8 mouse cellular contexts compared by ENCODE assay signal in genomic region chr15:100754805-100755497, GRCm38 (mm10). TPM values are rescaled to one million over a fixed set of nuclear protein-coding genes. Genes with fewer than 3 reads are reported as not detected.
A peak's percentile ranks its signal among the peaks of the same experiment; 100 is the strongest.
DNase-seq lines count a peak whose midpoint lies in the region; ATAC-seq and TF ChIP-seq lines count a peak whose summit lies in the region.

No protein-coding gene starts in this region.

- DNase-seq in left cerebral cortex, postnatal 4 days = peak; percentile 36
- DNase-seq in left cerebral cortex, adult 18-20 months (ENCODE audit: low spot score in 2 of 2) = no peak
- peak; percentile 34 for DNase-seq in adrenal gland, postnatal 25 days
- peak; percentile 73 for DNase-seq in kidney, postnatal 10 days
- DNase-seq in midbrain, postnatal 0 days (ENCODE audit: low spot score) = peak; percentile 65
- DNase-seq in thymus, postnatal 4 days = peak; percentile 82
- DNase-seq in gastrocnemius, postnatal 10 days = no peak

- 8% methylated on average over 11 of the region's 11 CpGs for WGBS in heart, embryonic 15.5 days
- 16% methylated on average over 11 of the region's 11 CpGs for WGBS in midbrain, postnatal 0 days

- peak overlapping the region; percentile 11; the same call in 1 of the 2 replicates for H3K4me3 ChIP-seq in heart, embryonic 15.5 days
- no peak overlapping the region for H3K4me3 ChIP-seq in midbrain, postnatal 0 days (ENCODE audit: low read depth, low read length)

- H3K27me3 ChIP-seq in heart, embryonic 15.5 days = peaks cover 28% of the 10 kb centered on the region
- H3K27me3 ChIP-seq in midbrain, postnatal 0 days (ENCODE audit: insufficient read depth, low read length) = no peaks in the 10 kb centered on the region

- no peaks in the 10 kb centered on the region for H3K36me3 ChIP-seq in heart, embryonic 15.5 days
- no peaks in the 10 kb centered on the region for H3K36me3 ChIP-seq in midbrain, postnatal 0 days (ENCODE audit: insufficient read depth, low read length)

- peaks cover 4% of the 10 kb centered on the region for H3K4me1 ChIP-seq in heart, embryonic 15.5 days (replicated peaks)
- H3K4me1 ChIP-seq in midbrain, postnatal 0 days (ENCODE audit: insufficient read depth, low read length) = 0 out of 2 replicates have a peak, but pooled peaks cover 2% of the 10 kb centered on the region

- no peak for ATAC-seq in heart, embryonic 15.5 days (replicated peaks; ENCODE audit: insufficient number of reproducible peaks, insufficient read depth, low FRiP score, low read depth)
- no peak for ATAC-seq in midbrain, postnatal 0 days (ENCODE audit: low FRiP score)

- intact Hi-C loops in left cerebral cortex, postnatal 4 days (cut with DNase I) = no loop called here

- peak; percentile 80 for TF ChIP-seq CTCF in midbrain, postnatal 0 days (IDR thresholded peaks at IDR 0.05)

- peak overlapping the region; percentile 51 for H3K4me2 ChIP-seq in heart, embryonic 15.5 days
- peak overlapping the region; percentile 26; the same call in 1 of the 2 replicates for H3K4me2 ChIP-seq in midbrain, postnatal 0 days (ENCODE audit: low read depth, low read length, poor library complexity, severe bottlenecking)

- H3K9me3 ChIP-seq in heart, embryonic 15.5 days (replicated peaks) = no peaks in the 10 kb centered on the region
- no peaks in the 10 kb centered on the region for H3K9me3 ChIP-seq in midbrain, postnatal 0 days (ENCODE audit: low read length)

- 0 out of 2 replicates have a peak overlapping the region, but pooled peaks have one; percentile 25 for H3K9ac ChIP-seq in heart, embryonic 15.5 days
- H3K9ac ChIP-seq in midbrain, postnatal 0 days (replicated peaks; ENCODE audit: low read length, poor library complexity, severe bottlenecking) = no peak overlapping the region

- no peak overlapping the region for H3K27ac ChIP-seq in heart, embryonic 15.5 days
- H3K27ac ChIP-seq in midbrain, postnatal 0 days (ENCODE audit: low read depth, low read length) = no peak overlapping the region

RNA-seq across cellular contexts. Expression of gene Slc4a8, which starts 6.6 kb away (rescaled TPM):
- 10 to 100 TPM; 70.6 to 78.6 TPM for total RNA-seq in left cerebral cortex, postnatal 4 days (2021)
- total RNA-seq in left cerebral cortex, adult 18-20 months (2021) = 10 to 100 TPM; 67.6 to 73.7 TPM
- 4.9 and 6.3 TPM in 2 replicates for total RNA-seq in adrenal gland, postnatal 25 days (2021)
- polyA plus RNA-seq in heart, embryonic 15.5 days (2015; fragmentation: Nextera tagmentation; extraction: Ambion mirVana) = 0.53 and 1.7 TPM in 2 replicates
- total RNA-seq in midbrain, postnatal 0 days (2014; rRNA removed) = 31.2 and 31.8 TPM in 2 replicates
- polyA plus RNA-seq in midbrain, postnatal 0 days (2015; fragmentation: Nextera tagmentation; extraction: Ambion mirVana) = 31.0 and 37.3 TPM in 2 replicates
- 1 to 10 TPM; 1.7 to 2.4 TPM for total RNA-seq in gastrocnemius, postnatal 10 days (2021)

RNA-seq across cellular contexts. Expression of gene Galnt6, which starts 25.8 kb away (rescaled TPM):
- total RNA-seq in left cerebral cortex, postnatal 4 days (2021) = under 1 TPM; 0.34 to 0.40 TPM
- 1 to 10 TPM; 5.7 to 6.7 TPM for total RNA-seq in left cerebral cortex, adult 18-20 months (2021)
- 3.8 and 6.3 TPM in 2 replicates for total RNA-seq in adrenal gland, postnatal 25 days (2021)
- polyA plus RNA-seq in heart, embryonic 15.5 days (2015; fragmentation: Nextera tagmentation; extraction: Ambion mirVana) = 0.31 and 1.2 TPM in 2 replicates
- total RNA-seq in midbrain, postnatal 0 days (2014; rRNA removed) = 0.16 and 0.71 TPM in 2 replicates
- 0.20 and 0.22 TPM in 2 replicates for polyA plus RNA-seq in midbrain, postnatal 0 days (2015; fragmentation: Nextera tagmentation; extraction: Ambion mirVana)
- total RNA-seq in gastrocnemius, postnatal 10 days (2021) = 1 to 10 TPM in 1 of 2 experiments, under 1 TPM in 1; 0.23 to 1.6 TPM

Comparison
In these comparisons a context has a peak if more than half of its experiments do, and no peak if none do; other contexts are left out.
1. DNase-seq: peak in left cerebral cortex, postnatal 4 days (single experiment), adrenal gland, postnatal 25 days (single experiment), kidney, postnatal 10 days (single experiment), midbrain, postnatal 0 days (single experiment) and thymus, postnatal 4 days (single experiment); none in left cerebral cortex, adult 18-20 months (0 of 2) and gastrocnemius, postnatal 10 days (single experiment).